Mouse (Mus musculus) heart, embryonic 14.5 days (tissue): ENCODE data around the gene Ms4a3. TPM values are rescaled to one million over a fixed set of nuclear protein-coding genes. Genes with fewer than 3 reads are reported as not detected.

Source experiments
- ATAC-seq: fragments of 200-750 bp; cut with Nextera tagmentation; 2 replicates; pipeline ENCODE4 v1.8.0; 2017; ENCODE audit warnings: low read depth, moderate TSS enrichment; ENCODE audit not compliant: insufficient number of reproducible peaks, insufficient read depth, low FRiP score
- H3K27ac ChIP-seq, 2 experiments: fragments of 200-500 bp in 1 of 2; fragments of 300-500 bp in 1 of 2; sonication (generic) in 1 of 2; replicated peaks in 1 of 2; 2 replicates each; pipeline ENCODE4 v1.5.1; 2012 to 2014; ENCODE audit warnings: low read depth in 2 of 2, low read length in 2 of 2, control low read depth in 1 of 2, mild to moderate bottlenecking in 1 of 2, mixed read lengths in 1 of 2; ENCODE audit not compliant: control insufficient read depth in 1 of 2, insufficient read depth in 1 of 2
- H3K27me3 ChIP-seq: fragments of 300-500 bp; sonication (generic); 2 replicates; pipeline ENCODE4 v1.6.1; 2014; ENCODE audit warnings: mild to moderate bottlenecking, low read length, control low read depth; ENCODE audit not compliant: control insufficient read depth, insufficient read depth
- H3K36me3 ChIP-seq: fragments of 300-500 bp; sonication (generic); 2 replicates; pipeline ENCODE4 v1.6.1; 2014; ENCODE audit warnings: mild to moderate bottlenecking, control low read depth, low read length, mixed read lengths; ENCODE audit not compliant: control insufficient read depth, insufficient read depth
- H3K4me1 ChIP-seq, 2 experiments: fragments of 200-500 bp in 1 of 2; fragments of 300-500 bp in 1 of 2; sonication (generic) in 1 of 2; 2 replicates each; pipeline ENCODE4 v1.6.1; 2012 to 2014; ENCODE audit warnings: low read length in 2 of 2, control low read depth in 1 of 2, mixed read lengths in 1 of 2; ENCODE audit not compliant: control insufficient read depth in 2 of 2, insufficient read depth in 2 of 2
- H3K4me2 ChIP-seq: fragments of 300-500 bp; sonication (generic); 2 replicates; pipeline ENCODE4 v1.6.1; 2014; ENCODE audit warnings: mild to moderate bottlenecking, low read length
- H3K4me3 ChIP-seq, 2 experiments: fragments of 200-500 bp in 1 of 2; fragments of 300-500 bp in 1 of 2; sonication (generic) in 1 of 2; 2 replicates each; pipeline ENCODE4 v1.5.1; 2012 to 2014; ENCODE audit warnings: low read length in 2 of 2, mild to moderate bottlenecking in 2 of 2, control low read depth in 1 of 2, low read depth in 1 of 2, moderate library complexity in 1 of 2; ENCODE audit not compliant: control insufficient read depth in 1 of 2, insufficient read depth in 1 of 2
- H3K9ac ChIP-seq: fragments of 300-500 bp; sonication (generic); 2 replicates; pipeline ENCODE4 v1.6.1; 2014; ENCODE audit warnings: mild to moderate bottlenecking, low read length
- H3K9me3 ChIP-seq: fragments of 300-500 bp; sonication (generic); 2 replicates; pipeline ENCODE4 v1.6.1; 2016; ENCODE audit warnings: low read length, control low read depth; ENCODE audit not compliant: control insufficient read depth
- WGBS: fragments of 180-500 bp; shearing (Covaris S2); extraction: QIAGEN DNeasy Blood & Tissue Kit; methylation state at CpG from one replicate; pipeline ENCODE4 v1.1.7; 2014; 5-methylcytosine and 5-hydroxymethylcytosine counted together
- polyA plus RNA-seq: library from polyadenylated mRNA; unstranded; fragments of >200 nt; fragmentation: Nextera tagmentation; extraction: Ambion mirVana; gene quantifications from 2 replicates; pipeline ENCODE4 v1.2.1, GENCODE M21; 2014

Gene Ms4a3
- polyA plus RNA-seq, 1 experiment from 2014 or later: not detected

DNA sequence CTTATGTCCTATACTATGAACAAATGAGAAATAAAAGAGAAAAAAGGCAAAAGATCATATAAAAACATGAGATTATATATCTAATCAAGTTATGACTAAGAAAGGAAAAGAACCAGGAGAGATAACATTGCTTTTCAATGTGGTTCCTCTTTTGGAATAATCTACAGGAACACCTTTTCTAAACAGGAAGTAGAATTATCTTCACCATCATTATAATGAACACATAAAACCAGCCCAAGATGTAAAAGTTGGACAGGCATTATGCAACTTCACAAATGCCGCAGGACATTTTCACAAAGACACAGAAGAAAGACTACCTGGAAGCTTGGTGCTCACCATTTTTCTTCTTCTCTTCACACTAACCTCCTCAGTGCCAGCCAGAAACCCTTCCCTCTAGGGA is 27.6 kb downstream of the Ms4a3 start:
- WGBS: 91% methylated on average over 1 of the region's 1 CpGs
- 0 out of 4 replicates have a peak, but pooled peaks cover 0 to 2% of the 10 kb centered on the region in 2 experiments for H3K4me1 ChIP-seq
- H3K27ac ChIP-seq: no peak overlapping the region
- H3K4me2 ChIP-seq: no peak overlapping the region
- no peaks in the 10 kb centered on the region for H3K9me3 ChIP-seq
- no peak for ATAC-seq
- no peak overlapping the region for H3K9ac ChIP-seq
- no peaks in the 10 kb centered on the region for H3K36me3 ChIP-seq
- no peak overlapping the region for H3K4me3 ChIP-seq
- H3K27me3 ChIP-seq: no peaks in the 10 kb centered on the region

DNA sequence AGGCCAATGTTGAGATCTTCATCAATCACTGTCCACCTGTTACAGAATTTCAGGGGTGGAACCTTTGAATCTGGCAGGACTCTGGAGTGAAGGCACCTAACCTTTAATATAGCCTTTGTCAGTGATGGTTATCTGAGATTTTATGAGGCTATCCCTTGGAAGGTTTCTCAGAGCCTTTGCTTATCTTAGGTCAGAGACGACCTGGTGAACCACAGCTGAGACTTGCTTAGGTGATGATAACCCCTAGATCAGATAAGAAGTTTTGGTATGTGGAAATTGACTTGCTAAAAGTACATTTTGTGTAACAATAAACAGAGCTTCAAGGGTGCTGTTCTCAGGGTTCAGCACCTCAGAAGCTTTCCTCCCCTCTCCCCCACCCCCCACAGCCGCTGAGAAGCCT is 28.4 kb downstream of the Ms4a3 start:
- ATAC-seq: no peak
- WGBS: 44% methylated on average over 2 of the region's 2 CpGs
- no peak overlapping the region for H3K4me3 ChIP-seq

DNA sequence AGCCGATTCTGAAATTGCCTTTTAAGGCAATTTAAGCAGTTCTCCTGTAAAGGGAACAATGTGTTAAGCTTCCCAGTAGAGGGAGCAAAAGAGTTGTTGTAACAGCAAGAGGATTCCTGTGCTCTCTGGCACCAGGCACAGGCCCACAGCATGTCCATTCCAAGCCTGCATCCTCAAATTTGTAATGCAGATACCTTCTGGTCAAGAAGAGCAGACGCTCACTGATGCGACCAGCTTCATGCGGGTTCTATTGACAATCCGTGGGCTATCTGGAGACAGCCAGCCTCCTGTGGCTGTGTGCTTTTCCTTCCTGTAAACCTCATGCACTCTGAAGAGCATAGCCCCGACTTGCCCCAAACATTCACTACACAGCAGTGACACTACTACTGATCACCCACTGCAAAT is 29.1 kb downstream of the Ms4a3 start:
- Histone ChIP-seq H3K27me3 (no peaks in the 10 kb centered on the region), H3K4me3 (no peak overlapping the region), H3K4me2 (no peak overlapping the region), H3K27ac (no peak overlapping the region), H3K4me1 (0 out of 4 replicates have a peak, but pooled peaks cover 0 to 2% of the 10 kb centered on the region in 2 experiments), H3K9me3 (no peaks in the 10 kb centered on the region), H3K9ac (no peak overlapping the region), H3K36me3 (no peaks in the 10 kb centered on the region)
- WGBS: 21% methylated on average over 6 of the region's 6 CpGs
- no peak for ATAC-seq

More for the DNA sequence above, 28.4 kb downstream of the Ms4a3 start:
- H3K9me3 ChIP-seq: no peaks in the 10 kb centered on the region
- no peaks in the 10 kb centered on the region for H3K36me3 ChIP-seq
- 0 out of 4 replicates have a peak, but pooled peaks cover 0 to 2% of the 10 kb centered on the region in 2 experiments for H3K4me1 ChIP-seq
- no peak overlapping the region for H3K27ac ChIP-seq
- H3K9ac ChIP-seq: no peak overlapping the region
- no peak overlapping the region for H3K4me2 ChIP-seq
- no peaks in the 10 kb centered on the region for H3K27me3 ChIP-seq

DNA sequence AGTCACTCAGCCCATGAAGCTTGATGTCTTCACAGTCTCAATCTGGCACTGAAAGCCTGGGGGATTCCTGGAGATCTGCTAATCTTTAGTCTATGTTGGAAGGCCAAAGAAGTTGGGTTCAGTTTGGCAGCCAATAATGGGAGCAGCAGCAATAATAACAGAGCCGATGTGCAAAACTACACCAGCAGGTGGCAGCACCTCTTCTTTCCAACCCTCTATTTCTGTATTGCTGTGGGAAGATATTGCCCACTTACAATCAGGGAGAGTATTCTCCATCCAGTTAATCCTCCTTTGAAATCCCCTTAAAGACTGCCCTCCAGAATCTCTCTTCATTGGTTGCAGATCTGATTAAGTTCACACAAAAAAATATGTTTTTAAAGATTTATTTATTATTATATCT is 32.5 kb downstream of the Ms4a3 start:
- 0 out of 4 replicates have a peak, but pooled peaks cover 0 to 2% of the 10 kb centered on the region in 2 experiments for H3K4me1 ChIP-seq
- no peaks in the 10 kb centered on the region for H3K9me3 ChIP-seq
- H3K27me3 ChIP-seq: no peaks in the 10 kb centered on the region
- no peak overlapping the region for H3K27ac ChIP-seq
- ATAC-seq: no peak
- no peak overlapping the region for H3K9ac ChIP-seq
- no peak overlapping the region for H3K4me2 ChIP-seq
- WGBS: 11% methylated on average over 1 of the region's 1 CpGs
- no peaks in the 10 kb centered on the region for H3K36me3 ChIP-seq
- H3K4me3 ChIP-seq: no peak overlapping the region

DNA sequence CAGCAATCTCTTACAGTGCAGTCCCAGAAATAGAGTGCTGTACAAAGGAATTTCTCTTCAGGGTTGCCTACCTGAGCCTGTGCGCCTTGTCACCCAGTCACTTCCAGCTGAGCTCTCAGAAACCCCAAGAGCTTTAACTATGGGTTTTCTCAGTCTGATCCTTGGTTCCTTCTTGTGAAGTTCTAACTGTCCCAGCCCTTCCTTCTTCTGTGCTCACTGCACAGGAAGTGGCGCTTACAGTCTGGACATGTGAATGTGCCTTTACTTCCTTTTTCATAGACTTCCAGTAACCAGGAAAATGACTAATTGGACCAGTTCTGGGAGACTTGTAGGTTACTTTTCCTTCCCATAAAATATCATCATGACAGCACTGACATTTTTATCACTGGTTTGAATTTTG is 36.0 kb downstream of the Ms4a3 start, which contains the start of gene Ms4a6d:
TSS of gene Ms4a6d (minus strand) at position 247 of the 400 bp plus-strand sequence.
- no peak within 1 kb of the TSS for H3K4me3 ChIP-seq
- ATAC-seq: no peak

DNA sequence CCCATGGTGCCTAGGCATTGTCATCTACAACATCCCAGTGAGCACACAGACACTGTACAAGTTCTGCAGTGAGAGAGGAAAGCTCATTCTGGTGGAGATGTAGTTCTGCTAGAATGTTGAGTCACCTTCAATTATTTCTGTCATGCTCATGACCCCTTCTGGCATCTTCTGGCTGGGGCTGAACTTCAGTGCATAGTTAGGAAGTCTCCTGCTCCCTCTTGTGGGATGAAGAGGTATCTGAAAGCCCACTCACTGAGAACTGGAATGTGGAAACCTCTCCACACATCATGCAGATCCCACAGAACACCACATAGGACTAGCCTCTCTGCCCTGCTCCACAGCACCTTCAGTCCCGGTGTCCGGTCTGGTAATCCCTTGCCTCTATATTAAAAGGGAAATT is 38.6 kb downstream of the Ms4a3 start:
- no peak overlapping the region for H3K27ac ChIP-seq
- no peak overlapping the region for H3K9ac ChIP-seq
- H3K27me3 ChIP-seq: no peaks in the 10 kb centered on the region
- H3K9me3 ChIP-seq: no peaks in the 10 kb centered on the region
- no peaks in the 10 kb centered on the region for H3K36me3 ChIP-seq
- ATAC-seq: no peak
- WGBS: 77% methylated on average over 2 of the region's 2 CpGs
- H3K4me3 ChIP-seq: no peak overlapping the region
- H3K4me1 ChIP-seq: no peaks in the 10 kb centered on the region
- H3K4me2 ChIP-seq: no peak overlapping the region

More for the DNA sequence above, 36.0 kb downstream of the Ms4a3 start, which contains the start of gene Ms4a6d:
- Histone ChIP-seq H3K27ac (no peak within 1 kb of the TSS), H3K36me3 (no peaks in the 10 kb centered on the region), H3K9ac (no peak within 1 kb of the TSS), H3K27me3 (no peaks in the 10 kb centered on the region), H3K4me1 (no peaks in the 10 kb centered on the region), H3K4me2 (no peak within 1 kb of the TSS), H3K9me3 (no peaks in the 10 kb centered on the region)
- 69% methylated on average over 2 of the region's 2 CpGs for WGBS

DNA sequence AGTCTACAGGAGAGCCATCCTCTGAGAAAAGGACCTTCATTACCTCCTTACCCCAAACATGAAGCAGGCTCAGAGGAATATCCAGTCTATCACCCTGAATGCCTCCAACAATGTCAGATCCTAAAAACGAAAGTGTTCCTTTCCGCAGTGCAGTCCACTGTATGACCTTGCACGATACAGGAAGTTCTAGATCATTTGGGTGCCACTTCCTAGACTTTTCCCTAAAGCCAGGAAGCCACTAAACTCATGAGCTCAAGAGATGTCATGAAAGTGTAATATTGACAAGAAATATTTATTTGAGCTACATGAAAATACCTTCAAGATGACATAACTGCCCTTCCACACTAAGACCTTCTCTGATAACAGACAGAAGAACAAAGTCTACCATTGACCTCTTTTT is 39.3 kb downstream of the Ms4a3 start:
- H3K4me1 ChIP-seq: no peaks in the 10 kb centered on the region
- no peak overlapping the region for H3K4me3 ChIP-seq
- no peak overlapping the region for H3K4me2 ChIP-seq
- H3K27ac ChIP-seq: no peak overlapping the region
- no peak overlapping the region for H3K9ac ChIP-seq
- no peak for ATAC-seq
- H3K36me3 ChIP-seq: no peaks in the 10 kb centered on the region
- no peaks in the 10 kb centered on the region for H3K27me3 ChIP-seq
- no peaks in the 10 kb centered on the region for H3K9me3 ChIP-seq
- 78% methylated on average over 3 of the region's 3 CpGs for WGBS

DNA sequence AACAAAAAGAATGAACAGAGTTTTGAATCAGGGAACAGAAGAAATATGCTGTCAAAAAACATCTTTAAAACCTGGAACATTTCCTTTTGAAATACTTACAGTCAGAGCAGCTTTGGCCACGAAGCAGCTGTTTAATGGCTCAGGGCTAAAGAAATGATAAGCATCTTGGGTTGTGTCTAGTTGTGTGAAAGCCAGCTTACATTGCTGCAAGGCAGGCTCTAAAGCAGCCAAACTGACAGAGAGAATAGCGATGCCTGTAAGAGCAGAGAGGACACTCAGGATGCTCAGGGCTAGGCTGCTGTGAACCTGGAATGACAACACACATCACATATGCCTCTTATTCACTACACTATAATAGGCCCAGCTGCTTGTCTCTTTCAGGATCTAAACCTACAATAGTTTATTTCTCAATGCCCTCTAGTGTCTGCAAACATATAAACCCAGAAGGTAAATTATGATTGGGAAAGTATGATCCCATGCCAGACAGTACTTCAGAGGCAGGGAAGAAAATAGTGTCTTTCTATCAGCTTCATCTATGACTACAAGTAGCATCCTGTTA is 50.7 kb downstream of the Ms4a3 start:
- ATAC-seq: no peak
- no peak overlapping the region for H3K4me2 ChIP-seq
- H3K27me3 ChIP-seq: no peaks in the 10 kb centered on the region
- no peak overlapping the region for H3K27ac ChIP-seq
- H3K4me1 ChIP-seq: no peaks in the 10 kb centered on the region
- no peaks in the 10 kb centered on the region for H3K36me3 ChIP-seq
- 57% methylated on average over 2 of the region's 2 CpGs for WGBS
- no peak overlapping the region for H3K9ac ChIP-seq
- H3K4me3 ChIP-seq: no peak overlapping the region
- H3K9me3 ChIP-seq: no peaks in the 10 kb centered on the region
